Mouse (Mus musculus) C2C12 (cell line): ENCODE data around the gene 2900026A02Rik.

ENCODE experiments used
- CEBPB ChIP-seq: IDR thresholded peaks from one replicate; pipeline ENCODE4 v1.6.1; 2011; ENCODE audit warnings: low read depth, mild to moderate bottlenecking, control low read depth, moderate library complexity
- CTCF ChIP-seq: IDR thresholded peaks from one replicate; pipeline ENCODE4 v1.5.1; 2011; ENCODE audit not compliant: control insufficient read depth, insufficient read depth, insufficient read length
- FOSL1 ChIP-seq: IDR thresholded peaks from one replicate; pipeline ENCODE4 v1.8.0; 2011; ENCODE audit warnings: mild to moderate bottlenecking, low read length; ENCODE audit not compliant: poor library complexity, insufficient read depth, severe bottlenecking
- MAX ChIP-seq: IDR thresholded peaks from one replicate; pipeline ENCODE4 v1.6.1; 2011; ENCODE audit warnings: mild to moderate bottlenecking, control low read depth
- MYOD1 ChIP-seq: IDR thresholded peaks from one replicate; pipeline ENCODE4 v1.6.1; 2011; ENCODE audit warnings: low read depth; ENCODE audit not compliant: control insufficient read depth, insufficient read length
- MYOG ChIP-seq: IDR thresholded peaks from one replicate; pipeline ENCODE4 v1.6.1; 2011; ENCODE audit not compliant: control insufficient read depth, insufficient read length; ENCODE audit errors: extremely low read depth
- USF1 ChIP-seq: IDR thresholded peaks from one replicate; pipeline ENCODE4 v1.6.1; 2011; ENCODE audit warnings: low read depth, mild to moderate bottlenecking, control low read depth, moderate library complexity

GRCm38 (mm10) chr5:113210314-113210713 is 10.7 kb downstream of the 2900026A02Rik start:
- TF ChIP-seq CTCF (no peak), MYOG (no peak), MAX (no peak), USF1 (no peak), MYOD1 (no peak), CEBPB (no peak), FOSL1 (no peak)
